Mouse (Mus musculus) limb, embryonic 13.5 days (tissue): ENCODE measurements around the gene Heatr1. TPM values are rescaled to one million over a fixed set of nuclear protein-coding genes. Genes with fewer than 3 reads are reported as not detected.

ENCODE experiments used
- ATAC-seq: fragments of 200-750 bp; cut with Nextera tagmentation; 2 replicates; pipeline ENCODE4 v1.8.0; 2017; ENCODE audit warnings: low read depth, moderate number of reproducible peaks, moderate TSS enrichment; ENCODE audit not compliant: low FRiP score
- H3K27ac ChIP-seq: fragments of 300-500 bp; sonication (generic); 2 replicates; pipeline ENCODE4 v1.5.1; 2015; ENCODE audit warnings: inconsistent platforms, mild to moderate bottlenecking, moderate library complexity
- H3K27me3 ChIP-seq: fragments of 300-500 bp; sonication (generic); 2 replicates; pipeline ENCODE4 v1.6.1; 2015; ENCODE audit warnings: mild to moderate bottlenecking, inconsistent platforms
- H3K36me3 ChIP-seq: fragments of 300-500 bp; sonication (generic); 2 replicates; pipeline ENCODE4 v1.6.1; 2015; ENCODE audit warnings: inconsistent platforms, mild to moderate bottlenecking, moderate library complexity
- H3K4me1 ChIP-seq: fragments of 300-500 bp; sonication (generic); 2 replicates; pipeline ENCODE4 v1.6.1; 2015; ENCODE audit warnings: inconsistent platforms
- H3K4me2 ChIP-seq: fragments of 300-500 bp; sonication (generic); replicated peaks from 2 replicates; pipeline ENCODE4 v1.6.1; 2015; ENCODE audit warnings: inconsistent platforms, mild to moderate bottlenecking, moderate library complexity
- H3K4me3 ChIP-seq: fragments of 300-500 bp; sonication (generic); 2 replicates; pipeline ENCODE4 v1.5.1; 2015; ENCODE audit warnings: moderate library complexity, mild to moderate bottlenecking, inconsistent platforms
- H3K9ac ChIP-seq: fragments of 300-500 bp; sonication (generic); 2 replicates; pipeline ENCODE4 v1.6.1; 2015; ENCODE audit warnings: mild to moderate bottlenecking, inconsistent platforms
- H3K9me3 ChIP-seq: fragments of 300-500 bp; sonication (generic); 2 replicates; pipeline ENCODE4 v1.6.1; 2016; ENCODE audit warnings: inconsistent platforms
- WGBS: fragments of 180-500 bp; shearing (Covaris S2); methylation state at CpG from one replicate; pipeline ENCODE4 v1.1.7; 2015; 5-methylcytosine and 5-hydroxymethylcytosine counted together
- polyA plus RNA-seq: library from polyadenylated mRNA; unstranded; fragments of >200 nt; fragmentation: Nextera tagmentation; extraction: Ambion mirVana; gene quantifications from 2 replicates; pipeline ENCODE4 v1.2.1, GENCODE M21; 2015

Gene Heatr1
- polyA plus RNA-seq, 1 experiment from 2014 or later: 19.0 TPM

- H3K4me3 ChIP-seq: no peak overlapping the region
- H3K36me3 ChIP-seq: no peaks in the 10 kb centered on the region
- no peak overlapping the region for H3K9ac ChIP-seq
- 61% methylated on average over 2 of the region's 2 CpGs for WGBS
- H3K4me2 ChIP-seq: no peak overlapping the region
- no peaks in the 10 kb centered on the region for H3K4me1 ChIP-seq
- no peak overlapping the region for H3K27ac ChIP-seq
- no peaks in the 10 kb centered on the region for H3K27me3 ChIP-seq
- H3K9me3 ChIP-seq: no peaks in the 10 kb centered on the region
- ATAC-seq: peak; percentile 14; the same call in 1 of the 2 replicates
These were observed 90.4 kb downstream of the Heatr1 start for GRCm38 (mm10) chr13:12485197-12485596.

GRCm38 (mm10) chr13:12485640-12486039 lies 90.8 kb downstream of the Heatr1 start:
- Histone ChIP-seq H3K4me2 (no peak overlapping the region), H3K4me1 (no peaks in the 10 kb centered on the region), H3K36me3 (no peaks in the 10 kb centered on the region), H3K9ac (no peak overlapping the region), H3K9me3 (no peaks in the 10 kb centered on the region), H3K4me3 (no peak overlapping the region), H3K27me3 (no peaks in the 10 kb centered on the region), H3K27ac (no peak overlapping the region)
- WGBS: 80% methylated on average over 7 of the region's 7 CpGs
- peak; percentile 57; the same call in 1 of the 2 replicates for ATAC-seq

Other genes starting within 250 kb of the Heatr1 start
- 18.7 and 20.3 TPM in 2 replicates for gene Mtr, start 136.9 kb upstream of the Heatr1 start, polyA plus RNA-seq
- 161 and 166 TPM in 2 replicates for gene Actn2, start 54.3 kb upstream of the Heatr1 start, polyA plus RNA-seq
- gene Lgals8, start 69.9 kb downstream of the Heatr1 start, polyA plus RNA-seq: 17.9 and 18.9 TPM in 2 replicates
- gene Edaradd, start 125.4 kb downstream of the Heatr1 start, polyA plus RNA-seq: 3.2 and 3.5 TPM in 2 replicates
- gene Ero1lb, start 170.8 kb downstream of the Heatr1 start, polyA plus RNA-seq: 5.5 and 5.7 TPM in 2 replicates